Mouse (Mus musculus) ES-Bruce4 (cell line): Measurements from ENCODE around the gene Pikfyve. TPM values are rescaled to one million over a fixed set of nuclear protein-coding genes. Genes with fewer than 3 reads are reported as not detected.

Source experiments
- H3K27ac ChIP-seq: 2 replicates; pipeline ENCODE4 v1.5.1; 2012; ENCODE audit warnings: low read length, inconsistent platforms; ENCODE audit not compliant: insufficient read depth
- H3K27me3 ChIP-seq: 2 replicates; pipeline ENCODE4 v1.6.1; 2012; ENCODE audit warnings: mild to moderate bottlenecking, low read length, inconsistent platforms; ENCODE audit not compliant: control insufficient read depth, poor library complexity, insufficient read depth, severe bottlenecking
- H3K36me3 ChIP-seq: 2 replicates; pipeline ENCODE4 v1.6.1; 2012; ENCODE audit warnings: inconsistent platforms, mild to moderate bottlenecking, low read length, moderate library complexity; ENCODE audit not compliant: control insufficient read depth, poor library complexity, insufficient read depth, severe bottlenecking
- H3K4me1 ChIP-seq: one replicate; pipeline ENCODE4 v1.8.1; 2011; ENCODE audit warnings: low read length; ENCODE audit not compliant: control insufficient read depth, insufficient read depth
- H3K4me3 ChIP-seq: 2 replicates; pipeline ENCODE4 v1.5.1; 2011; ENCODE audit warnings: low read depth, mild to moderate bottlenecking, low read length
- H3K9ac ChIP-seq: 2 replicates; pipeline ENCODE4 v1.6.1; 2012; ENCODE audit warnings: low read depth, mild to moderate bottlenecking, inconsistent platforms; ENCODE audit not compliant: poor library complexity, severe bottlenecking
- H3K9me3 ChIP-seq: replicated peaks from 2 replicates; pipeline ENCODE4 v1.6.1; 2012; ENCODE audit warnings: mild to moderate bottlenecking, low read length, inconsistent platforms; ENCODE audit not compliant: control insufficient read depth, poor library complexity, insufficient read depth, severe bottlenecking
- CTCF ChIP-seq: IDR thresholded peaks from one replicate; pipeline ENCODE4 v1.8.1; 2011; ENCODE audit warnings: low read depth, low read length
- EP300 ChIP-seq: IDR thresholded peaks from 2 replicates; pipeline ENCODE4 v1.6.1; 2011; ENCODE audit warnings: low read depth, low read length; ENCODE audit not compliant: insufficient read depth
- POLR2A ChIP-seq: IDR thresholded peaks from one replicate; pipeline ENCODE4 v1.8.1; 2011; ENCODE audit warnings: low read length; ENCODE audit not compliant: insufficient read depth
- polyA plus RNA-seq: library from polyadenylated mRNA; stranded (reverse); fragments of >200 nt; gene quantifications from 2 replicates; pipeline ENCODE4 v1.2.4, GENCODE M21; 2011; ENCODE audit warnings: low read depth; ENCODE audit not compliant: missing spikeins, insufficient read depth, insufficient read length

The Pikfyve gene
- polyA plus RNA-seq, 1 experiment = 59.9 TPM

DNA sequence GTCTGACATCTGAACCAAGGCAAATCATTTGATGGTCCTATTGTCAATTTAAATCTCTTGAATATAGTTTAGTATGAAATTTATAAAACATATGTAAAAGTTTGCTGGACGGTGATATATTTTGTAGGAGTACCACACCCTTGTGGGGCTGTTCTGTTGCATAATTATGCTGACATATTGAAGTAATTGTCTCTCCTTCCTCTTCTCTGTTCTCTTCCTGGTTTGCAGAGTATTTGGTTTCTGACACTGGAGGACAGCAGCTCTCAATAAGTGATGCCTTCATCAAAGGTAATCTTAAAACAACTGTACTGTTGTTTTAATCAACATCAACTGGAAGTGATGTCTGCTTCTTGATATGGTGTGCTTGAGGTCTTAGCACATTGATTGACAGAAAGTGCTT, 44.1 kb downstream of the Pikfyve start:
- Histone ChIP-seq H3K27ac (no peak overlapping the region), H3K9ac (no peak overlapping the region), H3K27me3 (no peaks in the 10 kb centered on the region), H3K36me3 (peaks cover 3% of the 10 kb centered on the region), H3K9me3 (no peaks in the 10 kb centered on the region), H3K4me1 (no peaks in the 10 kb centered on the region), H3K4me3 (no peak overlapping the region)
- TF ChIP-seq EP300 = no peak
- TF ChIP-seq CTCF = no peak
- no peak for TF ChIP-seq POLR2A

DNA sequence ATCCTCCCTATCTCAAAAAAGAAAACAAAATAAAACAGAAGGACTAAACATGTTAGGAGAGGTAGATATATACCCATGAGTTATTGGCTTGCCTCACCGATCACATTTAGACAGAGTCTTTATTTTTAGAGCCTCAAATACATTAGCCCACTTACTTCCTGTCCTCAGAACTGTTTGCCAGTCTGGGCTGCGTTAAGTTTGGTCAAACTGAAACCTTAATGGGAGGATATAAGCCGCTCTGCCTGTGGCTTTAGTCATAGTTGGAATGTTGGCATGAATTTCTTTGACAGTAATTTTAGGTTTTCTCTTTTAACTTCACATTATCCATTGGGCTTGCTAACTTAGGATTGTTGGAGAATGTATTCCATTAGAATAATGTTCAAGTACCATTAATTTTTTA, 51.2 kb downstream of the Pikfyve start:
- Histone ChIP-seq H3K4me3 (no peak overlapping the region), H3K4me1 (no peaks in the 10 kb centered on the region), H3K27ac (no peak overlapping the region), H3K27me3 (no peaks in the 10 kb centered on the region), H3K36me3 (peaks cover 3% of the 10 kb centered on the region), H3K9me3 (no peaks in the 10 kb centered on the region), H3K9ac (no peak overlapping the region)
- no peak for TF ChIP-seq EP300
- TF ChIP-seq POLR2A = no peak
- TF ChIP-seq CTCF = no peak

DNA sequence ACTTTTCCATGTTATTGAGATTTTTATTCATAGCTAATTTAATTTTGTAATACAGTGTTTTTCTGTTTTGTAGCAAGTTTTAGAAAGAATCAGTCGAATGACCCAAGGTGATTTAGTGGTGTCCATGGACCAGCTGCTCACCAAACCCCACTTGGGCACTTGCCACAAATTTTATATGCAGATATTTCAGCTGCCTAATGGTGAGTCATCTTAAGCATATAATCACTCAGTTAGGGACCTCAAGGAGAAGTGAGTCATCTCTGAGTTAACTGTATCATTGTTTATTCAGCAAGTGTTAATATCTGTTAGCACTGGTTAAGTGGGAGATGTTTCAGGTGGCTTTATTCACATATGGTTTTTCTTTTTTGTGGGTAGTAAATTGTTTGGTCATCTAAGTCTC, 59.2 kb downstream of the Pikfyve start:
- no peak for TF ChIP-seq EP300
- no peak for TF ChIP-seq POLR2A
- TF ChIP-seq CTCF = no peak
- Histone ChIP-seq H3K4me1 (no peaks in the 10 kb centered on the region), H3K36me3 (peaks cover 2% of the 10 kb centered on the region; the same call in 1 of the 2 replicates), H3K4me3 (no peak overlapping the region), H3K9me3 (no peaks in the 10 kb centered on the region), H3K27me3 (no peaks in the 10 kb centered on the region), H3K9ac (no peak overlapping the region), H3K27ac (no peak overlapping the region)

GRCm38 (mm10) chr1:65280461-65280860, 94.0 kb downstream of the Pikfyve start:
- Histone ChIP-seq H3K27me3 (no peaks in the 10 kb centered on the region; the same call in 1 of the 2 replicates), H3K27ac (no peak overlapping the region), H3K4me1 (no peaks in the 10 kb centered on the region), H3K36me3 (no peaks in the 10 kb centered on the region), H3K4me3 (no peak overlapping the region), H3K9ac (no peak overlapping the region), H3K9me3 (0 out of 2 replicates have a peak, but pooled peaks cover 2% of the 10 kb centered on the region)
- TF ChIP-seq EP300 = no peak
- no peak for TF ChIP-seq CTCF
- TF ChIP-seq POLR2A = no peak

- Histone ChIP-seq H3K4me1 (no peaks in the 10 kb centered on the region), H3K36me3 (no peaks in the 10 kb centered on the region), H3K4me3 (no peak within 1 kb of the TSS), H3K9me3 (0 out of 2 replicates have a peak, but pooled peaks cover under 1% of the 10 kb centered on the region), H3K27me3 (no peaks in the 10 kb centered on the region; the same call in 1 of the 2 replicates), H3K27ac (no peak within 1 kb of the TSS), H3K9ac (no peak within 1 kb of the TSS)
- TF ChIP-seq CTCF (no peak), POLR2A (no peak), EP300 (no peak)
These were observed 95.3 kb downstream of the Pikfyve start, which contains the start of gene Pth2r for GRCm38 (mm10) chr1:65281756-65282155. TSS of gene Pth2r (plus strand) at chr1:65282056.

GRCm38 (mm10) chr1:65282766-65283165, 96.3 kb downstream of the Pikfyve start:
- Histone ChIP-seq H3K27me3 (no peaks in the 10 kb centered on the region; the same call in 1 of the 2 replicates), H3K4me1 (no peaks in the 10 kb centered on the region), H3K4me3 (no peak overlapping the region), H3K9ac (no peak overlapping the region), H3K36me3 (no peaks in the 10 kb centered on the region), H3K27ac (no peak overlapping the region), H3K9me3 (no peaks in the 10 kb centered on the region)
- TF ChIP-seq CTCF = peak; percentile 50
- no peak for TF ChIP-seq POLR2A
- no peak for TF ChIP-seq EP300
